Mouse (Mus musculus): ENCODE data around the gene Olfr106-ps. TPM values are rescaled to one million over a fixed set of nuclear protein-coding genes. Genes with fewer than 3 reads are reported as not detected.

The Olfr106-ps gene
- polyA plus RNA-seq (2016; fragmentation: Nextera tagmentation; extraction: Ambion mirVana): not detected in 2 replicates

GRCm38 (mm10) chr17:37390093-37390492 is at the start of gene Olfr106-ps:
Olfr106-ps (plus strand) TSS chr17:37390393.
- Histone ChIP-seq H3K27me3 (ENCODE audit: poor library complexity, severe bottlenecking) (no peaks in the 10 kb centered on the region), H3K36me3 (replicated peaks) (no peaks in the 10 kb centered on the region), H3K9me3 (no peaks in the 10 kb centered on the region), H3K4me3 (no peak within 1 kb of the TSS), H3K4me1 (no peaks in the 10 kb centered on the region), H3K27ac (no peak within 1 kb of the TSS)
- 82% methylated on average over 1 of the region's 1 CpGs for WGBS
- no peak for DNase-seq (ENCODE audit: extremely low spot score, low spot score)

DNA sequence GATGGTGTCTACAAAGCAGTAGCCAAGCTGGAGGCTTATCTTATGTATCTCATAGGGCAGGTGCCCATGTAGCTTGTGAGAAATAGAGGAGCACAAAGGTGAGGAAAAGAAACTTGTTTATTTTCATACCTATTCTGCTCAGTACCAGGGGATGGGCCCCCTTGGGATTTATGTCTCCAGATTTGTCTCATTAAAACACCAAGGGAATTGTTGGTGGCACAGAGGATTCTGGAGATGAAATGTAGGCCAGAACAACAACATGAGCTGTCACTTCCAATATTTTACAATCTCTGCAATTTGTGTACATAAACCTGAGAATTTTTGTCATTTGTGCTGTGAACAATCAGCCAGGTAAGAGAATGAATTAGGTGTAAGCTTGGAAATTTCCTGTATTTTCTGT is 30.9 kb upstream of the Olfr106-ps start, which contains the start of gene Olfr104-ps:
Gene Olfr104-ps, plus strand, starts transcription at position 301 of the 400 bp plus-strand sequence.
- Histone ChIP-seq H3K4me3 (no peak within 1 kb of the TSS), H3K4me1 (no peaks in the 10 kb centered on the region), H3K9me3 (no peaks in the 10 kb centered on the region), H3K36me3 (replicated peaks) (no peaks in the 10 kb centered on the region), H3K27ac (no peak within 1 kb of the TSS), H3K27me3 (ENCODE audit: poor library complexity, severe bottlenecking) (no peaks in the 10 kb centered on the region)
- DNase-seq (ENCODE audit: extremely low spot score, low spot score): no peak

DNA sequence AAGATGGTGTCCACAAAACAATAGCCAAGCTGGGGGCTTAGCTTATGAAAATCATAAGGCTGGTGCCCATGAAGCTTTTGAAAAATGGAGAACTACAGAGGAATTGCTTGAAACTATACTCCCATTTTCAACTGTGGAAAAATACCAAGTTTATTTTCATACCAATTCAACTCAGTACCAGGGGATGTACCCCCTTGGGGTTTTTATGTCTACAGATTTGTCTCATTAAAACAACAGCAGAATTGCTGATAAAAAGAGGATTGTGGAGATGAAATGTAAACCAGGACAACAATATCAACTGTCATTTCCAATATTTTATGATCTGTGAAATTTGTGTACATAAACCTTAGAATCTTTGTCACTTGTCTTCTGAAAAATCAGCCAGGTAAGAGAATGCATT is 11.5 kb upstream of the Olfr106-ps start, which contains the start of gene Olfr105-ps:
Gene Olfr105-ps, plus strand, starts transcription at position 301 of the 400 bp plus-strand sequence.
- no peak for DNase-seq (ENCODE audit: extremely low spot score, low spot score)
- Histone ChIP-seq H3K36me3 (replicated peaks) (no peaks in the 10 kb centered on the region), H3K4me1 (no peaks in the 10 kb centered on the region), H3K27ac (no peak within 1 kb of the TSS), H3K27me3 (ENCODE audit: poor library complexity, severe bottlenecking) (no peaks in the 10 kb centered on the region), H3K9me3 (no peaks in the 10 kb centered on the region), H3K4me3 (no peak within 1 kb of the TSS)

- no peak within 1 kb of the TSS for H3K27ac ChIP-seq
- H3K27me3 ChIP-seq (ENCODE audit: poor library complexity, severe bottlenecking): no peaks in the 10 kb centered on the region
- H3K4me3 ChIP-seq: no peak within 1 kb of the TSS
- H3K4me1 ChIP-seq: no peaks in the 10 kb centered on the region
- H3K36me3 ChIP-seq (replicated peaks): no peaks in the 10 kb centered on the region
- WGBS: 81% methylated on average over 3 of the region's 3 CpGs
- no peak for DNase-seq (ENCODE audit: extremely low spot score, low spot score)
- H3K9me3 ChIP-seq: no peaks in the 10 kb centered on the region
Measured at GRCm38 (mm10) chr17:37398926-37399325, 8.7 kb downstream of the Olfr106-ps start, which contains the start of gene Olfr107. Olfr107 (plus strand) TSS chr17:37399226.

- Histone ChIP-seq H3K36me3 (replicated peaks) (no peaks in the 10 kb centered on the region), H3K27me3 (ENCODE audit: poor library complexity, severe bottlenecking) (no peaks in the 10 kb centered on the region), H3K9me3 (peaks cover 5% of the 10 kb centered on the region; the same call in 1 of the 2 replicates), H3K27ac (no peak overlapping the region), H3K4me1 (no peaks in the 10 kb centered on the region), H3K4me3 (no peak overlapping the region)
- DNase-seq (ENCODE audit: extremely low spot score, low spot score): no peak
Measured at GRCm38 (mm10) chr17:37413380-37413779, 23.2 kb downstream of the Olfr106-ps start.

DNA sequence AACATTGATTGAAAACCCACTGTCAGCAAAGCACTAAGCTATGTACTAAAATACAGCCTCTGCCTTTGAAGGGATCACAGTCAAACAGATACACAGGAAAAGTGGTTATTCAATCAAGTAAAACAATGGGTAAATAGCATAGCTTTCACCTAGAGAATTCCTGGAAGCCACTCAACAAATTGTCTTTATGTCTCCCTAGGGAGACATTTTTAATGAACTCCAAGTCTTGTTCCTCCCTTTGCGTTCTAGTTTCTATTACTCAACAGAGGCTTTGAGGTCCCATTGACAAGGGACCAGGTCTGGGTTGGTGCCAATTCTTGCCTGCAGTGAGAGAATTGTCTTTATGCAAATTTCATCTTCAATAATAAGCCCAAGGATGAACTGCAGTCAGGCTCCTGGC is 55.0 kb downstream of the Olfr106-ps start, which contains the start of gene Olfr108:
Gene Olfr108, plus strand, starts transcription at position 301 of the 400 bp plus-strand sequence.
- no peak within 1 kb of the TSS for H3K27ac ChIP-seq
- WGBS: 91% methylated on average over 1 of the region's 1 CpGs
- H3K9me3 ChIP-seq: no peaks in the 10 kb centered on the region
- no peak for DNase-seq (ENCODE audit: extremely low spot score, low spot score)
- no peaks in the 10 kb centered on the region for H3K4me1 ChIP-seq
- no peak within 1 kb of the TSS for H3K4me3 ChIP-seq
- no peaks in the 10 kb centered on the region for H3K36me3 ChIP-seq (replicated peaks)
- H3K27me3 ChIP-seq (ENCODE audit: poor library complexity, severe bottlenecking): no peaks in the 10 kb centered on the region

Other genes with a start within 250 kb of the Olfr106-ps start
- not detected in 2 replicates for gene Olfr93, start 228.9 kb upstream of the Olfr106-ps start, polyA plus RNA-seq (2016; fragmentation: Nextera tagmentation; extraction: Ambion mirVana)
- gene Ubd, start 196.5 kb upstream of the Olfr106-ps start, polyA plus RNA-seq (2016; fragmentation: Nextera tagmentation; extraction: Ambion mirVana): not detected in 2 replicates
- gene Olfr94, start 189.4 kb upstream of the Olfr106-ps start, polyA plus RNA-seq (2016; fragmentation: Nextera tagmentation; extraction: Ambion mirVana): not detected in 2 replicates
- not detected in 2 replicates for gene Olfr95, start 177.3 kb upstream of the Olfr106-ps start, polyA plus RNA-seq (2016; fragmentation: Nextera tagmentation; extraction: Ambion mirVana)
- not detected in 2 replicates for gene Olfr96, start 170.2 kb upstream of the Olfr106-ps start, polyA plus RNA-seq (2016; fragmentation: Nextera tagmentation; extraction: Ambion mirVana)
- gene Olfr97, start 153.1 kb upstream of the Olfr106-ps start, polyA plus RNA-seq (2016; fragmentation: Nextera tagmentation; extraction: Ambion mirVana): not detected in 2 replicates
- gene Olfr98, start 126.6 kb upstream of the Olfr106-ps start, polyA plus RNA-seq (2016; fragmentation: Nextera tagmentation; extraction: Ambion mirVana): not detected in 2 replicates
- gene H2-M3, start 120.2 kb upstream of the Olfr106-ps start, polyA plus RNA-seq (2016; fragmentation: Nextera tagmentation; extraction: Ambion mirVana): 1.9 and 2.6 TPM in 2 replicates
- gene Olfr99, start 106.9 kb upstream of the Olfr106-ps start, polyA plus RNA-seq (2016; fragmentation: Nextera tagmentation; extraction: Ambion mirVana): not detected in 2 replicates
- gene Olfr101, start 86.1 kb upstream of the Olfr106-ps start, polyA plus RNA-seq (2016; fragmentation: Nextera tagmentation; extraction: Ambion mirVana): not detected in 2 replicates
- gene Olfr102, start 73.3 kb upstream of the Olfr106-ps start, polyA plus RNA-seq (2016; fragmentation: Nextera tagmentation; extraction: Ambion mirVana): not detected in 2 replicates
- gene Olfr103, start 50.7 kb upstream of the Olfr106-ps start, polyA plus RNA-seq (2016; fragmentation: Nextera tagmentation; extraction: Ambion mirVana): not detected in 2 replicates
- not detected in 2 replicates for gene Olfr104-ps, start 30.8 kb upstream of the Olfr106-ps start, polyA plus RNA-seq (2016; fragmentation: Nextera tagmentation; extraction: Ambion mirVana)
- not detected in 2 replicates for gene Olfr105-ps, start 11.4 kb upstream of the Olfr106-ps start, polyA plus RNA-seq (2016; fragmentation: Nextera tagmentation; extraction: Ambion mirVana)
- not detected in 2 replicates for gene Olfr107, start 8.8 kb downstream of the Olfr106-ps start, polyA plus RNA-seq (2016; fragmentation: Nextera tagmentation; extraction: Ambion mirVana)
- gene Olfr108, start 55.1 kb downstream of the Olfr106-ps start, polyA plus RNA-seq (2016; fragmentation: Nextera tagmentation; extraction: Ambion mirVana): not detected in 2 replicates
- gene Olfr109, start 68.5 kb downstream of the Olfr106-ps start, polyA plus RNA-seq (2016; fragmentation: Nextera tagmentation; extraction: Ambion mirVana): not detected in 2 replicates
- gene H2-M2, start 93.2 kb downstream of the Olfr106-ps start, polyA plus RNA-seq (2016; fragmentation: Nextera tagmentation; extraction: Ambion mirVana): not detected in 2 replicates
- not detected in 2 replicates for gene Olfr110, start 102.1 kb downstream of the Olfr106-ps start, polyA plus RNA-seq (2016; fragmentation: Nextera tagmentation; extraction: Ambion mirVana)
- not detected in 2 replicates for gene Olfr111, start 117.6 kb downstream of the Olfr106-ps start, polyA plus RNA-seq (2016; fragmentation: Nextera tagmentation; extraction: Ambion mirVana)
- gene Olfr112, start 179.1 kb downstream of the Olfr106-ps start, polyA plus RNA-seq (2016; fragmentation: Nextera tagmentation; extraction: Ambion mirVana): not detected in 2 replicates
- gene Olfr113, start 187.3 kb downstream of the Olfr106-ps start, polyA plus RNA-seq (2016; fragmentation: Nextera tagmentation; extraction: Ambion mirVana): not detected in 2 replicates
- gene Olfr114, start 202.3 kb downstream of the Olfr106-ps start, polyA plus RNA-seq (2016; fragmentation: Nextera tagmentation; extraction: Ambion mirVana): not detected in 2 replicates
- gene Olfr115, start 236.7 kb downstream of the Olfr106-ps start, polyA plus RNA-seq (2016; fragmentation: Nextera tagmentation; extraction: Ambion mirVana): not detected in 2 replicates
- not detected in 2 replicates for gene Olfr116, start 236.8 kb downstream of the Olfr106-ps start, polyA plus RNA-seq (2016; fragmentation: Nextera tagmentation; extraction: Ambion mirVana)